Mouse (Mus musculus) urinary bladder, postnatal 10 days (tissue): ENCODE data around the gene Rbm14.
"Not testable (repeated sequence)": the region's sequence is repeated elsewhere in the genome, so short reads cannot be mapped to it uniquely, and the experiment has no call there.

Experiments used
- DNase-seq: peaks from one replicate; pipeline ENCODE4 v3.0.0; 2022; ENCODE audit warnings: low spot score

The Rbm14 gene

GRCm38 (mm10) chr19:4812334-4812949 is 1.0 kb upstream of the Rbm14 start:
- not testable (repeated sequence) for DNase-seq

GRCm38 (mm10) chr19:4811909-4812242 is 442 bp upstream of the Rbm14 start:
- no peak for DNase-seq

GRCm38 (mm10) chr19:4810746-4811062 is 730 bp downstream of the Rbm14 start:
- no peak for DNase-seq

- DNase-seq: no peak
Measured at GRCm38 (mm10) chr19:4810309-4810708, 1.1 kb downstream of the Rbm14 start.

- DNase-seq: no peak
Measured at GRCm38 (mm10) chr19:4803283-4803682, 8.2 kb downstream of the Rbm14 start.

GRCm38 (mm10) chr19:4802691-4803091 is 8.7 kb downstream of the Rbm14 start:
- no peak for DNase-seq

GRCm38 (mm10) chr19:4799083-4799482 is 12.4 kb downstream of the Rbm14 start:
- no peak for DNase-seq

- DNase-seq: no peak
Measured at GRCm38 (mm10) chr19:4797846-4798245, 13.6 kb downstream of the Rbm14 start.

- DNase-seq: no peak
Measured at GRCm38 (mm10) chr19:4795929-4796328, 15.5 kb downstream of the Rbm14 start.

- DNase-seq: peak; percentile 89
Measured at GRCm38 (mm10) chr19:4793831-4794422, 17.5 kb downstream of the Rbm14 start, which contains the start of gene Rbm4. Gene Rbm4, minus strand, starts transcription at chr19:4793901.

GRCm38 (mm10) chr19:4793281-4793830 is 18.1 kb downstream of the Rbm14 start:
- no peak for DNase-seq

- no peak for DNase-seq
Measured at GRCm38 (mm10) chr19:4786313-4786712, 25.1 kb downstream of the Rbm14 start.

GRCm38 (mm10) chr19:4785206-4785605 is 26.2 kb downstream of the Rbm14 start:
- no peak for DNase-seq

- no peak for DNase-seq
Measured at GRCm38 (mm10) chr19:4782891-4783290, 28.5 kb downstream of the Rbm14 start.

- no peak for DNase-seq
Measured at GRCm38 (mm10) chr19:4772785-4773184, 38.6 kb downstream of the Rbm14 start.

GRCm38 (mm10) chr19:4767507-4768148 is 43.8 kb downstream of the Rbm14 start:
- no peak for DNase-seq

- no peak for DNase-seq
Measured at GRCm38 (mm10) chr19:4762876-4763275, 48.6 kb downstream of the Rbm14 start.

- not testable (repeated sequence) for DNase-seq
Measured at GRCm38 (mm10) chr19:4760544-4760943, 50.9 kb downstream of the Rbm14 start.

GRCm38 (mm10) chr19:4756921-4757320 is 54.5 kb downstream of the Rbm14 start:
- DNase-seq: no peak

- peak; percentile 82 for DNase-seq
Measured at GRCm38 (mm10) chr19:4756193-4756911, 55.1 kb downstream of the Rbm14 start, which contains the start of gene Rbm4b. Gene Rbm4b, plus strand, starts transcription at chr19:4756497.

GRCm38 (mm10) chr19:4755565-4756192 is 55.8 kb downstream of the Rbm14 start:
- DNase-seq: peak; percentile 66
